Mouse (Mus musculus): ENCODE data around the gene Cfap206.

Cfap206 gene

GRCm38 (mm10) chr4:34673721-34674120, 56.3 kb downstream of the Cfap206 start:
- DNase-seq (ENCODE audit: extremely low spot score) = no peak

DNA sequence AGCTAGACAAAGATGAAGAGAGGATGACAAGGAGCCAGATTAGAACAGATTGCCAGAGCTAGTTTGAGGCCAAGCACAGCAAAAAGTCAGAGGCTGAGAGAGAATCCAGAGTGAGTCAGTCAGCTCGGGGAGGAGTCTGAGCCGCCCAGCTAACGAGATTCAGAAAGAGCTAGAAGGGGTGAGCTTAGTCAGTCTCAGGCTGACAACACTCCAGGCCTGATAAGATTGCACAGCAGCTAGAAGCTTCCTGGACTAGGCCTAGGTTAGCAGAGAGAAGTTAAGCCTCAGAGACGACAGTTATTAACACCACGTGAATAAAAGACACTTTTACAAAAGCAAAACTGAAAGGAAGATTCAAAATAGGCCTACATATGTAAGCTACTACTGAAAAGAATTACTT, 62.1 kb downstream of the Cfap206 start:
- no peak for DNase-seq (ENCODE audit: extremely low spot score)

DNA sequence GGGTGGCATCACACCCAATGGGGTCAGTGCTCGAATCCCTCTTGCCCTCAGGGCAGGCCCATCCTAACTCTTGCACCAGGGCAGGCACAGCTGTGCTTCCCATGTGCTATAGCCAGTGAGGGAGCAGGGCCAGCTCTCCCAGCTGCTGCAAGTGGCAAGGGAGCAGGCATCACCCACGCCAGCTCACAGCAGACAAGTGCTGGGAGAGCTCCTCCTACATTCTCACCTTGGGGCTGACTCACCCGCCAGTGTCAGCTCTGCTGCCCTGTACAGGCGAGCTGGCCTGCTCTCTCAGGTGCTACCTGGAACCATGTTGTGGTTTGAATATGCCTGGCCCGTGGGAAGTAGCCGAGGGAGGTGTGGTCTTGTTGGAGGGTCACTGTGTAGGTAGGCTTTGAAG, 68.1 kb downstream of the Cfap206 start:
- DNase-seq (ENCODE audit: extremely low spot score) = no peak

GRCm38 (mm10) chr4:34661514-34661913, 68.5 kb downstream of the Cfap206 start:
- no peak for DNase-seq (ENCODE audit: extremely low spot score)

DNA sequence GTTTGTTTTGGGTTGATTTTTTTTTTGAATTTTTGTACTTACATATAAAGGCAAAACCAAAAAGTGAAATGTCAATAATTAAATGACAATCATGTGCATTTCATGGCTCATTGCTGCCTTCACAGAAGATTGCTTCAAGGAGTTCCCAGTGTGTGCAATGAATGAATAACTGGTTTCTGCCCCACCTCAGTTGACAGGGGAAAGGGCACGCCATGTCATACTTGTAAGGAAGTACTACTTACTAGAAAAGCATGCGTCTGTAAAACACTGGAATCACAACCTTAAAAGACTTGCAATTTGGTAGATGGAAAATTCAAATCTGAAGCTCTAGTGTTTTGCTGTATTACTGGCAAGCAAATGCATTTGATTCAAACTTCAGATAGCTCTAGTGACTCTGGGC, 71.0 kb downstream of the Cfap206 start:
- DNase-seq (ENCODE audit: extremely low spot score) = no peak

GRCm38 (mm10) chr4:34656101-34656500, 73.9 kb downstream of the Cfap206 start:
- no peak for DNase-seq (ENCODE audit: extremely low spot score)

DNA sequence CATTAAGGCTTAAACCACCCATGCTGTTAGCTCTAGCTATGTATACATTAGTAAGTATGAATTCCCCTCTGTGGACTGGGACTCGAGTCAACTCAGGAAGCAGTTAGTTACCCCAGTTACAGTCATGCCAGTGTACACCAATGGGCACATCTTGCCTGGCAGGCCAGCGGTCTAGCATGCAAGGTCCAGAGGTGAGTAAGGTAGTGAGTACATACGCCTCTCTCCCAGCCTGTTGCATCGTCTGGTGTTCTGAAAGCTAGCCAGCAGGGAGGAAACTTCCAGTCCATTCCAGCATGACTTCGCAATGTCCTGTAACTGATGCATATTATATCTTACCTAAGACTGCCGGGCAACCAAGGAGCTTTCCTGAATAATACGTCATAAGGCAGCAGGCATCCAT, 76.8 kb downstream of the Cfap206 start:
- no peak for DNase-seq (ENCODE audit: extremely low spot score)

DNA sequence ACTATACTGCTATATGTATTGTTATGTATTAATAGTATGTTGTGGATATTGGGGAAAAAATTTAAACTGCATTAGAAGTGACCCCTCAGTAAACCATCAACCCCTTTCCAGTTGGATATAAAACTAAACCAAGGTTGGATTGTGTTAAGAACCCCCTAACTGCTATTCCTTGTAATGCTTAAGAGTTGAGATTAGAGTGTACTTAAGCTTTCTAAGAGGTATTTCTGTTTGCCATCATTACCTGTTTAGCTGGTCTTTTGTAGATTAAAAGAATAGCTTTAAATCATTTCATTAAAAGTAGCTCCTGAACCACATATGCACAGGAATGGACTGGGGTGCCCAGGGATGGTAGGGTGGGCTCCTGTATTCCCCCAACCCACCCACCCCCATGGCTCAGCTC, 85.2 kb downstream of the Cfap206 start:
- no peak for DNase-seq (ENCODE audit: extremely low spot score)

GRCm38 (mm10) chr4:34640731-34641130, 89.3 kb downstream of the Cfap206 start:
- DNase-seq (ENCODE audit: extremely low spot score) = no peak

DNA sequence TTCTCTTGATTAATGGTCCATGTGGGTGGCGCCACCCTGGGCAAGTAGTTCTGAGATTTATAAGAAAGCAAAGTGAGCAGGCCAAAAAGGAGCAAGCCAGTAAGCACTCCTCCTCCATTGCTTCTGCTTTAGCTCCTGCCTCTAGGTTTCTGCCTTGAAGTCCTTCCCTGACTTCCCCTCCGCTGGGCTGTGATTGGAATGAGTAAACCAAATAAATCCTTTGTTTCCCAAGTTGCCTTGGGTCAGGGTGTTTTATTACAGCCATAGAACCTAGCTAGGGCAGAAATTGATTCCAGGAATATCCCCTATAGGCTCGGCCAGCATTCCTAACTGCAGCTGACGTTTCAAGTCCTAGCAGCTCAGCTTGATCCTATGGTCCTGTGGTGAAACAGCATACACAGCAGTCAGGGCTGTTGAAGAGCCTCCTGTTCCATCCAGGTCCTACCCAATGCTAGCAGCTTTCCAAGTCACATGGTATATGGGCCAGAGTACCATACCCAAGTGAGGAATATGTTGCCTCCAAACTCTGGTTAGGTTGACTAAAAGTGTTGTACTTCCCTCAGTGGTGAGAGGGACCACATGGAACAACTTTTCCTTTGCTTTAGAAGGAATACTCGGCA, 90.2 kb downstream of the Cfap206 start:
- DNase-seq (ENCODE audit: extremely low spot score) = no peak

Measured in embryo, embryonic 9.5 days (tissue).